Mouse (Mus musculus): ENCODE measurements around the gene 4930562C15Rik. TPM values are rescaled to one million over a fixed set of nuclear protein-coding genes. Genes with fewer than 3 reads are reported as not detected.

The 4930562C15Rik gene
- total RNA-seq, 2 experiments from 2014 or later, result not detected

Other genes starting within 250 kb of the 4930562C15Rik start
- gene Glis2, start 240.7 kb upstream of the 4930562C15Rik start, total RNA-seq (2021), result 10 to 100 TPM; 22.2 to 32.3 TPM
- 10 to 100 TPM; 79.3 to 82.7 TPM for gene Pam16, start 210.4 kb upstream of the 4930562C15Rik start, total RNA-seq (2021)
- 10 to 100 TPM in 1 of 2 experiments, 1 to 10 TPM in 1; 9.7 to 13.0 TPM for gene Vasn, start 195.5 kb upstream of the 4930562C15Rik start, total RNA-seq (2021)
- gene Dnaja3, start 195.4 kb upstream of the 4930562C15Rik start, total RNA-seq (2021), result 10 to 100 TPM; 71.4 to 87.2 TPM
- 10 to 100 TPM; 16.3 to 23.3 TPM for gene Coro7, start 155.6 kb upstream of the 4930562C15Rik start, total RNA-seq (2021)
- 1 to 10 TPM; 6.8 to 7.1 TPM for gene Nmral1, start 116.1 kb upstream of the 4930562C15Rik start, total RNA-seq (2021)
- gene Hmox2, start 109.1 kb upstream of the 4930562C15Rik start, total RNA-seq (2021), result 10 to 100 TPM; 45.1 to 51.1 TPM
- gene Cdip1, start 45.1 kb upstream of the 4930562C15Rik start, total RNA-seq (2021), result 10 to 100 TPM; 82.1 to 91.9 TPM
- 10 to 100 TPM; 28.1 to 33.4 TPM for gene Ubald1, start 44.9 kb downstream of the 4930562C15Rik start, total RNA-seq (2021)
- gene Mgrn1, start 50.8 kb downstream of the 4930562C15Rik start, total RNA-seq (2021), result 10 to 100 TPM; 62.2 to 68.4 TPM
- gene Nudt16l1, start 103.3 kb downstream of the 4930562C15Rik start, total RNA-seq (2021), result 10 to 100 TPM; 32.6 to 35.2 TPM
- 10 to 100 TPM; 14.9 to 21.5 TPM for gene Anks3, start 128.8 kb downstream of the 4930562C15Rik start, total RNA-seq (2021)
- gene Sept12, start 162.4 kb downstream of the 4930562C15Rik start, total RNA-seq (2021), result not detected
- not detected for gene Smim22, start 171.9 kb downstream of the 4930562C15Rik start, total RNA-seq (2021)
- gene Rogdi, start 178.1 kb downstream of the 4930562C15Rik start, total RNA-seq (2021), result 10 to 100 TPM; 11.7 to 16.7 TPM
- 10 to 100 TPM; 44.2 to 45.6 TPM for gene Glyr1, start 214.4 kb downstream of the 4930562C15Rik start, total RNA-seq (2021)
- gene Ubn1, start 214.6 kb downstream of the 4930562C15Rik start, total RNA-seq (2021), result 10 to 100 TPM; 27.1 to 33.0 TPM

Measured in gastrocnemius, postnatal 10 days (tissue).